Comparison of ENCODE assay signal across 13 mouse cellular contexts in genomic region chr19:4635986-4636385, GRCm38 (mm10). TPM values are rescaled to one million over a fixed set of nuclear protein-coding genes. Genes with fewer than 3 reads are reported as not detected.
"Had no signal": no experiment of that assay in that cellular context is flagged by ENCODE, and none has a peak within 500 bp of the region (broad histone marks: within the 10 kb centered on the region; RNA-seq: fewer than 3 reads in every experiment).

No protein-coding gene starts in this region.

- H3K27me3 ChIP-seq: neural tube, embryonic 12.5 days had no signal

- ATAC-seq: midbrain, embryonic 13.5 days had no signal

- H3K9me3 ChIP-seq: kidney, embryonic 15.5 days; limb, embryonic 13.5 days; midbrain, embryonic 13.5 days; neural tube, embryonic 12.5 days had no signal

- H3K4me3 ChIP-seq: kidney, embryonic 15.5 days; limb, embryonic 13.5 days; midbrain, embryonic 13.5 days; myocyte; neural tube, embryonic 12.5 days had no signal

- H3K9ac ChIP-seq: kidney, embryonic 15.5 days; limb, embryonic 13.5 days; liver, embryonic 14.5 days; midbrain, embryonic 13.5 days; neural tube, embryonic 12.5 days had no signal

- H3K27ac ChIP-seq: kidney, embryonic 15.5 days; limb, embryonic 13.5 days; liver, embryonic 14.5 days; midbrain, embryonic 13.5 days; neural tube, embryonic 12.5 days had no signal

- H3K36me3 ChIP-seq: kidney, embryonic 15.5 days; limb, embryonic 13.5 days; midbrain, embryonic 13.5 days; neural tube, embryonic 12.5 days had no signal

- H3K4me1 ChIP-seq: kidney, embryonic 15.5 days; limb, embryonic 13.5 days; midbrain, embryonic 13.5 days; neural tube, embryonic 12.5 days had no signal

- DNase-seq: kidney, adult 11 months; kidney, postnatal 36 days; left cerebral cortex, postnatal 4 days; lung, adult 18-20 months; thymus, adult 2 months; thymus, postnatal 36 days had no signal

- H3K4me2 ChIP-seq: kidney, embryonic 15.5 days; limb, embryonic 13.5 days; midbrain, embryonic 13.5 days; neural tube, embryonic 12.5 days had no signal

RNA-seq across cellular contexts. Expression of gene Lrfn4, which starts 20.5 kb away (rescaled TPM):
- total RNA-seq: neutrophil, adult 5-6 weeks had no signal
